Mouse (Mus musculus) ES-E14 (cell line): ENCODE data around the gene Ifnar1. TPM values are rescaled to one million over a fixed set of nuclear protein-coding genes. Genes with fewer than 3 reads are reported as not detected.
A peak's percentile ranks its signal among the peaks of the same experiment; 100 is the strongest.

Experiments
- DNase-seq: peaks from one replicate; pipeline ENCODE4 v3.0.0-alpha.2; 2013; ENCODE audit warnings: low read depth, low spot score
- H3K27ac ChIP-seq: 2 replicates; pipeline ENCODE4 v1.5.1; 2012; ENCODE audit warnings: low read depth, mild to moderate bottlenecking, low read length, moderate library complexity, mixed read lengths; ENCODE audit not compliant: poor library complexity, insufficient read depth, severe bottlenecking
- H3K36me3 ChIP-seq: 2 replicates; pipeline ENCODE4 v1.6.1; 2012; ENCODE audit warnings: mild to moderate bottlenecking, low read length, moderate library complexity, mixed read lengths; ENCODE audit not compliant: control insufficient read depth, poor library complexity, insufficient read depth, severe bottlenecking
- H3K4me1 ChIP-seq, 2 experiments: fragments of 150-350 bp in 1 of 2; sonication (generic) in 1 of 2; 2 replicates each; pipeline ENCODE4 v1.6.1; 2012; ENCODE audit warnings: low read length in 2 of 2, mild to moderate bottlenecking in 1 of 2, mixed read lengths in 1 of 2; ENCODE audit not compliant: control insufficient read depth in 2 of 2, insufficient read depth in 2 of 2, poor library complexity in 1 of 2
- H3K4me3 ChIP-seq, 2 experiments: fragments of 150-350 bp in 1 of 2; sonication (generic) in 1 of 2; 2 replicates each; pipeline ENCODE4 v1.5.1; 2012; ENCODE audit warnings: low read length in 2 of 2, low read depth in 1 of 2, mild to moderate bottlenecking in 1 of 2, mixed read lengths in 1 of 2; ENCODE audit not compliant: insufficient read depth in 1 of 2, poor library complexity in 1 of 2, severe bottlenecking in 1 of 2
- H3K9ac ChIP-seq: 2 replicates; pipeline ENCODE4 v1.6.1; 2012; ENCODE audit warnings: low read depth, mild to moderate bottlenecking, low read length, mixed read lengths; ENCODE audit not compliant: poor library complexity, insufficient read depth, severe bottlenecking
- H3K9me3 ChIP-seq: fragments of 150-350 bp; sonication (generic); 2 replicates; pipeline ENCODE4 v1.6.1; 2012; ENCODE audit warnings: low read depth, mild to moderate bottlenecking, low read length; ENCODE audit not compliant: control insufficient read depth, insufficient read depth
- CHD2 ChIP-seq: IDR thresholded peaks from 2 replicates; pipeline ENCODE4 v1.6.1; 2014; ENCODE audit warnings: mild to moderate bottlenecking, low read depth, low read length, inconsistent platforms
- HCFC1 ChIP-seq: IDR thresholded peaks from 2 replicates; pipeline ENCODE4 v1.6.1; 2012; ENCODE audit warnings: low read length, inconsistent platforms, borderline replicate concordance; ENCODE audit not compliant: insufficient read depth
- MAFK ChIP-seq: IDR thresholded peaks from 2 replicates; pipeline ENCODE4 v1.6.1; 2014; ENCODE audit warnings: mild to moderate bottlenecking, low read depth, low read length, inconsistent platforms; ENCODE audit not compliant: insufficient read depth
- ZC3H11A ChIP-seq: IDR thresholded peaks from 2 replicates; pipeline ENCODE4 v1.6.1; 2012; ENCODE audit warnings: low read depth, mild to moderate bottlenecking, inconsistent platforms, low read length, borderline replicate concordance
- ZNF384 ChIP-seq: IDR thresholded peaks from 2 replicates; pipeline ENCODE4 v1.6.1; 2012; ENCODE audit warnings: low read depth, low read length, inconsistent platforms
- in situ Hi-C, 2 experiments: fragments of 600-800 bp; cut with MboI; formaldehyde crosslinking; loops; one replicate each; pipeline ENCODE4 v1.15.1; 2025; ENCODE audit warnings: low sequenced_read_pairs in 2 of 2, inconsistent platforms in 1 of 2; ENCODE audit not compliant: unreplicated experiment in 2 of 2
- total RNA-seq: library from RNA; depleted of rRNA; stranded (reverse); fragments of 300-350 nt; gene quantifications from 2 replicates; pipeline ENCODE4 v1.2.3, GENCODE M21; 2012

Ifnar1 gene
- total RNA-seq, 1 experiment = 42.2 TPM

GRCm38 (mm10) chr16:91505116-91505601 lies 20.1 kb downstream of the Ifnar1 start:
- no peak for DNase-seq
- peaks cover 25% of the 10 kb centered on the region for H3K36me3 ChIP-seq
- TF ChIP-seq ZNF384 = no peak
- no peak for TF ChIP-seq CHD2
- no peak for TF ChIP-seq ZC3H11A
- no peak for TF ChIP-seq HCFC1
- no peak for TF ChIP-seq MAFK
- H3K4me3 ChIP-seq = no peak overlapping the region
- H3K9ac ChIP-seq = no peak overlapping the region
- H3K27ac ChIP-seq = no peak overlapping the region
- H3K9me3 ChIP-seq = no peaks in the 10 kb centered on the region
- in situ Hi-C loops = no loop called here
- H3K4me1 ChIP-seq = no peaks in the 10 kb centered on the region

GRCm38 (mm10) chr16:91506396-91506795 lies 21.4 kb downstream of the Ifnar1 start:
- no peak for TF ChIP-seq ZNF384
- TF ChIP-seq CHD2 = no peak
- no peak for TF ChIP-seq MAFK
- no peak for TF ChIP-seq HCFC1
- no peak for TF ChIP-seq ZC3H11A
- H3K27ac ChIP-seq = no peak overlapping the region
- H3K4me1 ChIP-seq = no peaks in the 10 kb centered on the region
- H3K9ac ChIP-seq = no peak overlapping the region
- H3K36me3 ChIP-seq = peaks cover 20% of the 10 kb centered on the region
- DNase-seq = no peak
- H3K9me3 ChIP-seq = no peaks in the 10 kb centered on the region
- H3K4me3 ChIP-seq = no peak overlapping the region
- in situ Hi-C loops = no loop called here

GRCm38 (mm10) chr16:91512161-91512787 lies 27.2 kb downstream of the Ifnar1 start:
- in situ Hi-C loops = no loop called here
- peak; percentile 79 for DNase-seq
- Histone ChIP-seq H3K27ac (no peak overlapping the region), H3K9me3 (no peaks in the 10 kb centered on the region), H3K4me3 (no peak overlapping the region), H3K4me1 (no peaks in the 10 kb centered on the region; a peak in 1 of 4 replicates), H3K36me3 (no peaks in the 10 kb centered on the region), H3K9ac (no peak overlapping the region)
- TF ChIP-seq HCFC1 (no peak), ZC3H11A (peak; percentile 83), CHD2 (no peak)

- H3K36me3 ChIP-seq = no peaks in the 10 kb centered on the region
- H3K9ac ChIP-seq = no peak overlapping the region
- DNase-seq = no peak
- no peak for TF ChIP-seq ZNF384
- no peak for TF ChIP-seq MAFK
- no peak for TF ChIP-seq CHD2
- no peak for TF ChIP-seq HCFC1
- TF ChIP-seq ZC3H11A = no peak
- no peak overlapping the region for H3K4me3 ChIP-seq
- H3K27ac ChIP-seq = no peak overlapping the region
- H3K9me3 ChIP-seq = no peaks in the 10 kb centered on the region
- in situ Hi-C loops = no loop called here
- no peaks in the 10 kb centered on the region; a peak in 1 of 4 replicates for H3K4me1 ChIP-seq
Measured at GRCm38 (mm10) chr16:91513099-91513498, 28.1 kb downstream of the Ifnar1 start.

- Histone ChIP-seq H3K36me3 (no peaks in the 10 kb centered on the region), H3K9ac (no peak overlapping the region), H3K27ac (no peak overlapping the region), H3K9me3 (no peaks in the 10 kb centered on the region), H3K4me3 (no peak overlapping the region), H3K4me1 (no peaks in the 10 kb centered on the region; a peak in 1 of 4 replicates)
- no peak for DNase-seq
- TF ChIP-seq ZC3H11A = no peak
- no peak for TF ChIP-seq CHD2
- TF ChIP-seq ZNF384 = no peak
- in situ Hi-C loops = no loop called here
Measured at GRCm38 (mm10) chr16:91517020-91517419, 32.0 kb downstream of the Ifnar1 start.
